Mouse (Mus musculus) right cerebral cortex, postnatal 36 days (tissue): ENCODE data around the gene Ubr4.
"Not testable (repeated sequence)": the region's sequence is repeated elsewhere in the genome, so short reads cannot be mapped to it uniquely, and the experiment has no call there.

Experiments
- DNase-seq, 2 experiments: peaks; one replicate each; pipeline ENCODE4 v3.0.0; 2022; ENCODE audit warnings: low spot score in 2 of 2, mixed read lengths in 1 of 2

Ubr4 gene

GRCm38 (mm10) chr4:139484496-139484895, 132.1 kb downstream of the Ubr4 start:
- DNase-seq, result no peak

- DNase-seq, result no peak
Observed at GRCm38 (mm10) chr4:139487085-139487484, 134.7 kb downstream of the Ubr4 start.

- no peak for DNase-seq
Observed at GRCm38 (mm10) chr4:139488325-139488724, 135.9 kb downstream of the Ubr4 start.

GRCm38 (mm10) chr4:139489946-139490345, 137.5 kb downstream of the Ubr4 start:
- DNase-seq, result peak in 1 of 2 experiments; percentile 39

GRCm38 (mm10) chr4:139490413-139491055, 138.1 kb downstream of the Ubr4 start:
- peak; percentile 30 to 52 for DNase-seq

GRCm38 (mm10) chr4:139491541-139492170, 139.2 kb downstream of the Ubr4 start:
- DNase-seq, result no peak

GRCm38 (mm10) chr4:139492258-139492833, 139.9 kb downstream of the Ubr4 start:
- DNase-seq, result no peak

- no peak for DNase-seq
Observed at GRCm38 (mm10) chr4:139493227-139494025, 141.0 kb downstream of the Ubr4 start.

GRCm38 (mm10) chr4:139500814-139501213, 148.4 kb downstream of the Ubr4 start:
- DNase-seq, result no peak

- no peak for DNase-seq
Observed at GRCm38 (mm10) chr4:139501702-139502101, 149.3 kb downstream of the Ubr4 start.

- no peak for DNase-seq
Observed at GRCm38 (mm10) chr4:139503919-139504318, 151.5 kb downstream of the Ubr4 start.

- DNase-seq, result no peak
Observed at GRCm38 (mm10) chr4:139505716-139506115, 153.3 kb downstream of the Ubr4 start.

GRCm38 (mm10) chr4:139506727-139507126, 154.3 kb downstream of the Ubr4 start:
- DNase-seq, result no peak

- no peak for DNase-seq
Observed at GRCm38 (mm10) chr4:139509069-139509468, 156.7 kb downstream of the Ubr4 start.

- no peak for DNase-seq
Observed at GRCm38 (mm10) chr4:139511557-139511956, 159.1 kb downstream of the Ubr4 start.

- no peak for DNase-seq
Observed at GRCm38 (mm10) chr4:139512985-139513384, 160.6 kb downstream of the Ubr4 start.

GRCm38 (mm10) chr4:139519221-139519620, 166.8 kb downstream of the Ubr4 start:
- DNase-seq, result no peak

GRCm38 (mm10) chr4:139521926-139522325, 169.5 kb downstream of the Ubr4 start:
- no peak for DNase-seq

GRCm38 (mm10) chr4:139526475-139526874, 174.1 kb downstream of the Ubr4 start:
- DNase-seq, result no peak

GRCm38 (mm10) chr4:139530248-139530647, 177.8 kb downstream of the Ubr4 start, which contains the start of gene Iffo2:
Gene Iffo2 (plus strand): TSS chr4:139530548.
- not testable (repeated sequence) for DNase-seq

- no peak for DNase-seq
Observed at GRCm38 (mm10) chr4:139532081-139532480, 179.7 kb downstream of the Ubr4 start.

- no peak for DNase-seq
Observed at GRCm38 (mm10) chr4:139535127-139535695, 182.8 kb downstream of the Ubr4 start.
